Mouse (Mus musculus) ES-Bruce4 (cell line): ENCODE data around the gene Nrxn3.

Experiments
- EP300 ChIP-seq: IDR thresholded peaks from 2 replicates; pipeline ENCODE4 v1.6.1; 2011; ENCODE audit warnings: low read depth, low read length; ENCODE audit not compliant: insufficient read depth
- POLR2A ChIP-seq: IDR thresholded peaks from one replicate; pipeline ENCODE4 v1.8.1; 2011; ENCODE audit warnings: low read length; ENCODE audit not compliant: insufficient read depth

GRCm38 (mm10) chr12:89986219-89986618, 1263.5 kb downstream of the Nrxn3 start:
- TF ChIP-seq EP300 (no peak), POLR2A (no peak)
